Mouse (Mus musculus): ENCODE results near the gene Cracr2a.

The Cracr2a gene

DNA sequence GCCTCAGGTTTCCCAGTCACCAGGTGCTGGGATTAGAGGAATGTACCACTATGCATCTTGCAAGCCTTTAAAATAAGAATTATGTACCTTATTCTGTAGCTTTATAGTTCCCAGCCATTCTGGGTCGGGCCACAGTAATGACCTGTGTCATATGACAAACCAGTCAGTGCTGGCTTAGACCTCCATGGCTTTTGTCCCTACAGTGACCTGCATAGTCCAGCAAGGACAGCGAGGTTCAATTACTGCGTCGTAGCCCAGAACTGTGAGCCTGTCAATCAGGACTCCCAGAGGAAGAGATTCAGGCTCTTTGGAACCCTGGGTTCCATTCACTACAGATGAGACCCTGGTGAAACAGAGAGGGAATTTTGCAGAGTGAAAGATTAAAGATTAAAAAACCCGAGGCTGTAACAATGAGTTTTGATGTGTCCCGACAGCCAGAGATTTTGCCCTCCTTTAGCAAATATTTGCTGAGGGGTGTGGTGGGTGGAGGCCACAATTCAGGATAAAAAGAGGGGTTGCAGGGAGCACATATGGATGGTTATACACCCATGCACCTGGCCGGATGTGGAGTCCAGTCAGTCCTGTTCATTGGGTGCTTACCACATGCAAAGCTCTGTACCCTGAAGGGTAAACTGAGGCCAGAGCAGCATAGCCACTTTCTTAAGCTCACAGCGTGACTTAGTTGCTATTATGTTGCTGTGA lies 10.9 kb downstream of the Cracr2a start:
- DNase-seq = no peak

GRCm38 (mm10) chr6:127573779-127574463 lies 12.8 kb downstream of the Cracr2a start:
- DNase-seq = no peak

- DNase-seq = no peak
Measured at GRCm38 (mm10) chr6:127575194-127575593, 14.1 kb downstream of the Cracr2a start.

DNA sequence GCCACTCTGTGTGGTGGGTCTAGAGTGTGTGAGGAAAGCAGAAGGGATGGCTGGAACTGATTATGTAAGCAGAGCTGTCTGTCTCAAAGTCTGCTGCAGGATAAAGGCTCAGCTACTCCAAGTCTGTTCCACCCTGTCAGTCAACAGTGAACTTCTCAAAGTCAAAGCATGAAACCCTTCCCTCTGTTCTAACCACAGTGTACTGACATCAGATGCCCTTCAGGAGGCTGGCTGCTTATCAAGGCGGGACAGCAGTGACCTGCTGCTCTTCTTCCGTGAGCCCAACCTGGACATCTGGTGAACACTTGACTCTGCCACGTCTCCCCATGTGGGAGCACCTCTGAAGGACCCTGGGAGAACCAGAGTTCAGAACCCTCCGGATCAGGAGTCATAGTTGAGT lies 16.6 kb downstream of the Cracr2a start:
- no peak for DNase-seq

GRCm38 (mm10) chr6:127578316-127578715 lies 17.2 kb downstream of the Cracr2a start:
- no peak for DNase-seq

GRCm38 (mm10) chr6:127578810-127579209 lies 17.7 kb downstream of the Cracr2a start:
- no peak for DNase-seq

GRCm38 (mm10) chr6:127581915-127582314 lies 20.8 kb downstream of the Cracr2a start:
- no peak for DNase-seq

GRCm38 (mm10) chr6:127582391-127583176 lies 21.4 kb downstream of the Cracr2a start:
- peak; percentile 91 for DNase-seq

GRCm38 (mm10) chr6:127591467-127591866 lies 30.3 kb downstream of the Cracr2a start:
- DNase-seq = no peak

GRCm38 (mm10) chr6:127593487-127593886 lies 32.3 kb downstream of the Cracr2a start:
- DNase-seq = no peak

- no peak for DNase-seq
Measured at GRCm38 (mm10) chr6:127599280-127599679, 38.1 kb downstream of the Cracr2a start.

DNA sequence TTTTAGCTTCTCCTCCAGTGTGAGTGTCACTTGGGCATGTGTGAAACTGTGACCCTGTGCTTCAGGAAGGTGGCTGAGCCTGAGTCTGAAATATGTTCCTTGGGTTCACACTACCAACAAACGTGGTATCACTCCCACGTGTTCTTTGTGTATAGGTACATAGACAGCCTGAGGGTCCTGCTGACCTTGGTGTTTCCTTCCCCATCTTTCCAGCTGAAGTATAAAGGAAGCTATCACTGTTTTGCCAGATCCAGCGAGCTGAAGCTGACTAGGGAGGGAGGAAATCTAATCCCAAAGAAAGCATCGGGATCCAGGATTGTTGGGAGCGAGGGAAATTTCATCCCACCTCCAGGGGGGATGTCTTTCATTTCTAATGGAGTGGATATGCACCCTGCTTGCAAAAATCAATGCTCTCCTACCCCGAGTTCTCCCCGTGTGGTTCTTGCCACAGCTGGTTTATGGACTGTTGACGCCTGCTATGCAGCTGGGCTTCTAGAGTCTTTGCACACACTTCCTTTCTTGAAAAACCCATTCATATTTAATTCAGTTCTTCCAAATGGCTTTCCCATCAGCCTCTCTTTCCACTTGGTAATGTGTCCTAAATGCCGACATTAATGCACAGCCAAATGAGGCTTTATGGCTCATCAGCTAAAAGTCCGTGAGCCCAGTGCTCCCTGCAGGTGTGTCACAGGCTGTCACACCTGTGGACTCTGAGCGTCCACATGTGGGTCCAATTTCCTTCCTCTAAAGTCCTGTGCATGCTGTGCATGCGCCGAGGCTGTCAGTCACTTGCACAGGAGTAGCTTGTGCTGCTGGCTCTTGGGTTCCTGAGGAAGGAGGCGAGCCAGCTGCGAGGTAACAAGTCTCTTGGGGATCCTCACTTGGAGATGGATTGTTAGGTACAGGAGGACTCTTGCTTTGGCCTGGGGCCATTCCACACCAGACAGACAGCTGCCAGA lies 44.2 kb downstream of the Cracr2a start:
- no peak for DNase-seq

DNA sequence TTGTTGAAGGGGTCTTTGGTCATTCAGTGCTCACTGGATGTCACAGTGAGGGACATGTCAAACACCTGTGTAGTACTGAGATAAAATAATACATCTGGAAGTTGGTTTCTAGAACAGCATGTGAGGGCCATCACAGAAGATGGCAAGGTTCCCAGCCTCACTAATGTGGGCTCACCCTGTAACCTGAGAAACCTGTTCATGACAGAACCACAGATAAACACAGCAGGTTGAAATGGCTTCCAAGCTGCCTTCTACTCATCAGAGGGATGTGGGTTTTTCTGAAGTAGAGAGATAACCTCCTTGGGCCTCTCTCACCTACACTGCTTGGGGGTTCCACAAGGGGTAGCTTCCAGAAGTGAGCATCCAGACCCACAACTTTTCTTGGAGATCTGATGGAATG lies 48.5 kb downstream of the Cracr2a start:
- DNase-seq = no peak

- DNase-seq = no peak
Measured at GRCm38 (mm10) chr6:127611216-127611615, 50.1 kb downstream of the Cracr2a start.

DNA sequence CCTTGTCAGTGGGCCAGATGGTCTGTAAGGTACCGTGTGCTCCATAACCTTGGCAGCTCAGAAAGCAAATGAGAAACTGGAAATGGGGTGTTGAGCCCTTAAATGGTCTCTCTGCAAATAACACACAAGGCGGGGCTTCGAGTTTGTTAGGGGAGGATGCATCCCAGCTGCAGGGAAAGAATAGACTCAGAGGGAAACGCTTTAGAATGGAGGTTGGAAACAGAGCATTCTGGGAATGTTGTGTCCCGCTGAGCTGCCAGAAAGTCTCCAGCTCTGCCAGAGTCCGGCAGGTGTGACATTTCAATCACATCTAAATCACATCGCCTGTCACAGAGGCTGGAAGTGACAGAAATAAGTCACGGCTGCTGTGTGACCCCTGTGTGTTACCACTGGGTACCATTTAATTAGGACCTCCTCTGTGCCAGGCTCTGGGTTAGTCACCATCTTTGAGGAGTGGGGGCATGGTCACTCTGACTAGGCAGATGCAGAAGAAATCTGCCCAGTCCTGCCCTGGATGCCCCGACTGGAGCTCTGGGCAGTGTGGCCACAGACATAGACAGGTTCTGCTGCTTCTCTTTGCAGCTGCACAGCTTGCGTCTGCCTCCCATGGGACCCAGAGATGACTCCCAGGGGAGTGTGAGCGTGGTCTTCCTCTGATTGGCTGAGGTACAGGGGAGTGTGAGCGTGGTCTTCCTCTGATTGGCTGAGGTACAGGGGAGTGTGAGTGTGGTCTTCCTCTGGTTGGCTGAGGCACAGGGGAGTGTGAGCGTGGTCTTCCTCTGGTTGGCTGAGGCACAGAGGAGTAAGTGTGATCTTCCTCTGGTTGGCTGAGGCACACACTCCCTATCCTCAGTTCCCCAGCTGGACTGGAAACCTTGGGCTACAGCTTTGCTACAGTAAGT lies 53.2 kb downstream of the Cracr2a start:
- DNase-seq = no peak

DNA sequence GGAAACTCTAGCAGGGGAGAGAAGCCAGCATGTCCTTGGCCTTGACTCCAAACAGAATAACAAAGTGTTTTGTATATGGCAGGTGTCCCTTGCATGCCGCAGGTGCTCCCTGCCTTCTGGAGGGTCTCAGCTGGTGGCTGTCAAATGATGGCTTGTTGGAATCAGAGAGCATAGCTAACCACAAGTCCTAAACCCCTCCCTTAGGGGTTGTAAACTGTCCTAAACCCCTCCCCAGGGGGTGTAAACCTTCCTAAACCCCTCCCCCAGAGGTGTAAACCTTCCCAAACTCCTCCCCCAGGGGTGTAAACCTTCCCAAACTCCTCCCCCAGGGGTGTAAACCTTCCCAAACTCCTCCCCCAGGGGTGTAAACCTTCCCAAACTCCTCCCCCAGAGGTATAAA lies 55.5 kb downstream of the Cracr2a start:
- no peak for DNase-seq

DNA sequence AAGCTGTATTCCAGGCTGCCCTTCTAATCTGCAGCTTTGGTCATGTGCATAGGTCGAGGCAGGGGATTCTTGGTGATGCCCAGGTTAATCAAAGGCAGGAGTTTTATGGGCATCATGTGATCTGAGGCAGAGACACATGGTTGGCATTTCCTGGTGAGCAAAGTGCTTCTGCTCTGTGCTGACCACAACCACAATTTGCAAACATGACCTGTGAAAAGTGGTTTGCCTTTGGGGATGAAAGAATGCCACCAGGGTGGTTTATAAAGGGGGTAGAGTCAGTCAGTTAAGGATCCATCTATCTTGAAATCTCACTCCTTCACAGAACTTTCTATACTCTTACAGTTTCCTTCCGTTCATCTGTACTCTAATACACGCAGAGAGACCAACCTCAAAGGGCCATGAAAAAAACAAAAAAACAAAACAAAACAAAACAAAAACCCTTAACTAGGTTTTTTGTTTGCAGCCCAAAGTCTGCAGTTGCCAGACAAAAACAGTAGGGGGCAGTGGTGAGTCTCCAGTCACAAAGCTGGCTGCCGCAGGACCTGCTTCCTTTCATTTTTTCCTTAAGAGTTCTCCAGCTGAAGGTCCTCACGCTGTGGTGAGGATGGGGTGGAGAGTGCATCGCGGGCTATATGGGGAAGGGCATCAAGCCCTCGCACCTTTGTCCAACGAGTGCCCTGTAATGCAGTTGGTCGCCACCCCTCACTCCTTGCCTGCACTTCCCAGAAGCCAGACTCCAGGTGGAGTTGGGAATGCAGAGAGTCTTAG lies 56.3 kb downstream of the Cracr2a start:
- peak; percentile 71 for DNase-seq

- no peak for DNase-seq
Measured at GRCm38 (mm10) chr6:127618686-127619085, 57.5 kb downstream of the Cracr2a start.

DNA sequence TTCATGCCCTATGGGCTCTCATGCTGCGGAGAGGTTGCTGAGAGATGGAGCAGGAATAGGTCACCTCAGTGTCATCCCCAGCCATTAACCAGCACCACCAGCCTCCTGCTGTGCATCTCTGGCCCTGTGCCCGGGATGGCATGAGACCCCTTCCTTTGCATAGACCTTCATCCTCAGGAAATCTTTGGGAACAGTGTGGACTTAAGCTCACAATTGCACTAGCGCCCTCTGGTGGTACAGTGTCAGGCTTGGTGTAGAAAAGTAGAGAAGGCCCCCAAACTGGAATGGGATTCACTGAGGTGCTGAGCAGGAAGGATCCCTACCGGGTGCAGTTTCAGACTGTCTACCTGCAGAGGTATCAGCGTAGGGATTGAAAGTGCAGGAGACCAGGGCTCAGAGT lies 64.0 kb downstream of the Cracr2a start:
- peak; percentile 80 for DNase-seq

DNA sequence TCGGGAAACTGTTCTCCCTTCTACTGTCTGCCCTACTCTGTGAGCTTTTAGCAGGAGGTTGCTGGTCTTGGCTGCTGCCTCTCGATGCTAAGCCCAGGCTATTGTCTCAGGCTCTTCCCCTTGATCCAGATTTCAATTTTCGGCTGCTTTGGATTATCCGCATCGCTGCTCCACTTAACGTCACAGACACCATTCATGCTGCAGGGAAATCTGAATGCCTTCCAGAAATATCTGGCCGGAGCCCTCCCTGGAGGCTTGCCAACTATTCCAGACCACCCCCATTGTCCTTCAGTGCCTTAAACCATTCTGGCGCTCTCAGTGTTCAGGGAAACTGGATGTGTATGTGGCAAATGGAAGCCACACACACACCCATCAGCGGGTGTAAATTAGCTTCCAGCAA lies 66.3 kb downstream of the Cracr2a start:
- peak; percentile 43 for DNase-seq

- DNase-seq = no peak
Measured at GRCm38 (mm10) chr6:127629249-127629648, 68.1 kb downstream of the Cracr2a start.
